Mouse (Mus musculus) liver, adult (tissue): Measurements from ENCODE around the gene Marcksl1.

Experiments
- GATA4 ChIP-seq: IDR thresholded peaks from 2 replicates; pipeline ENCODE4 v1.6.1; 2014; ENCODE audit warnings: mild to moderate bottlenecking, low read length; ENCODE audit not compliant: insufficient replicate concordance

Gene Marcksl1

DNA sequence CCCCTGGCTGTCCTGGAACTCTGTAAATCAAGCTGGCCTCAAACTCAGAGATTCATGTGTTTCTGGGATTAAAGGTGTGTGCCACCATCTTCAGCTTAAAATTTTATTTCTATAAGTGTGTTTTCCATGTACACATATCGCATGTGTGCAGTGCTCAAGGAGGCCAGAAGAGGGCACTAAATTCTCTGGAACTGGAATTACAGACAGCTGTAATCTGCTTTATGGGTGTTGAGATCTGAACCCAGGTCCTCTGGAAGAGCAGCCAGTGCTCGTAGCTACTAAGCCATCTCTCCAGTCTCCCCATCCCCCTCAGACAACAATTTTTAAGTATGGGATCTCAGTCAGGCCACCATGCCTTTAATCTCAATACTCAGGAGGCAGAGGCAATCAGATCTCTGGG, 35.9 kb downstream of the Marcksl1 start:
- TF ChIP-seq GATA4: no peak

DNA sequence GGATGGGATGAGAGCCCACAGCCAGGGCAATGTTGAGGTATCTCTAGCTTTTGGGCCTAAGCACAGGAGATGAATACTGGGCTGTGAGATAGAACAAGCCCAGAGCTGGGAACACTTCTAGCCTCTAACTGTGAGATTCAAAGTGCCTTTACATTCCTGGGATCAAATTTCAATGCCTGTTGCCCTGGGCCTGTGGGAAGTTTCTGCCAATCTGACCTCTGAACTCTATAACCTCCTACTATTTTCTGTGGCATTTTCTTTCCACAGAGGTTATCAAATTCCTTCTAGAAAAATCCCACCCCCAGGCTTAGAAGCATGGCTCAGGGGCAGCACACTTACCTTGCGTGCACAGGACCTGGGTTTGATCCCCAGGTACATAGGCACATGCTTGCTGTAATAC, 36.9 kb downstream of the Marcksl1 start:
- no peak for TF ChIP-seq GATA4

DNA sequence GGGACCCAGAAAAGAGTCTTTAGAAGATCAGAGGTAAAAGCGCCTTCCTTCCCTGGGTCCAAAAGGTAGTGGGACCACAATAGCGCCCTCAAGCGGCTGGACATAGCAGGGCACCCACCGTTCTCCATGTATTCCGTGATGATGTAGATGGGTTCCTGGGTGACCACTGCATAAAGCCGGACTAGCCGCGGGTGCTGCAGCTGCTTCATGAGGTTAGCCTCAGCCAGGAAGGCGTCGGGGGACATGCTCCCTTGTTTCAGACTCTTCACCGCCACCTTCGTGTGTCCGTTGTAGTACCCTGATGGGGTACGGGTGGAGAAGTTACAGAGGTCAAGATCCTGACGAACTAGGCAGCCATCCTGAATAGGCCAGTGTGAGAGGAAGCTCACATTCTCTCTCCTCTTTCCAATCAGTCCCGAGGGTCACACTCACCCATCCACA, 42.1 kb downstream of the Marcksl1 start:
- TF ChIP-seq GATA4: no peak

DNA sequence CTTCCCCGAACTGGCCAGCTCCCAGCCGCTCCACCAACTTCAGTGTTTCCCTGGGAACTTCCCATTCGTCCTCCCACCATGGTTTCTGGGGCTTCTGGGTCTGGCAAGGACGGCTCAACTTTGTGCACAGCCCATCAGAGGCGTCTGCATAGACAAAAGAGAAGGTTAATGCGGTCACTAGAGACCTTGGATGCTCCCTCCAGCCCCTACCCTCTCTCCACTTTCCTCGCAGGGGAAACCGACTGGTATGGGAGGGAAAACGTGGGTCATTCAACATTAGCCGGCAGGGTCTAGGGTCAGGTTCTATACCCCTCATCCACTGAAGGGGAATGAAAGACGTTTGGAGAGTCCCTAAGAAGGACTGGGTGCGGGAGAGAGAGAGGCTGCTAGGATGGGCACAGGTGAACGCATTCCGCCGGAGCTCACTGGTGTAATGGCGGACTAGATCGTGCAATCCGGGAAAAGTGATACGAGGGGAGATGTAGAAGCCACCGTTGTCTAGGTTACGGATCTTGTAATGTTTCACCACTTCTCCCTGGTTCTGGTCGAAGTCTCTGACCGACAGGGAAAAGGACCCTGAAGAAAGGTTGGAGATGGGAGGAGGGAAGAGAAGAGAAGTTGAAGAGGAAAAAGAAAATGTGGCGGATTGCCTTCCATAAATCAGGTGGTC, 42.6 kb downstream of the Marcksl1 start:
- no peak for TF ChIP-seq GATA4

DNA sequence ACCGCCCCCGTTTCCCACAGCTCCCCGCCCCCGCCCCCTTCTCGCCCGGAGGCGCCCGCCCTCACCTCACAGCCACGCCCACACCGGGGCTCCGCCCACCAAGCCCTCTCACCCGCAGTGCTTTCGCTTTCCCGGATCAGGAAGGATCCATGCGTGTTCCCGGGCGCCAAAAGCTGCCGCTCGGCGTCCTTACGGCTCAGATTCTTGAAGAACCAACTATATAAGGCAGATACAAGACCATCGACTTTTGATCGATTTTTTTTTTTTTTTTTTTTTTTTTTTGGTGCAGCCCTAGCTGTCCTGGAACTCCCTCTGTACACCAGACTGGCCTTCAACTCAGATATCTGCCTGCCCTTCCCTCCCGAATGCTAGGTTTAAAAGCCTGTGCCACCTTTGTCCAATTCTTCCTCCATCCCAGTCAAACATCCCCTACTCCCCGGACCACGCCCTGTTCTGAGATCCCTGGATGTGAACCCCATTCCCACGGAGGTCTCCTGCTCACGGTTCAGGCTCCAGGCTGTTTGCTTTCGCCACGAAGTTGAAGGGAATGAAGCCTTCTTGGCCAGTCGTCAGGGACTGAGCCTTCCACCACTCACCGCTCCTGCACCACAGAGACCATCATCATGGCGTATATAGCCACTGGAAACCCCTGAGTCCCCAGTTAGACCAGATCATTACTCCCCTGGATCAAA, 43.3 kb downstream of the Marcksl1 start:
- no peak for TF ChIP-seq GATA4

DNA sequence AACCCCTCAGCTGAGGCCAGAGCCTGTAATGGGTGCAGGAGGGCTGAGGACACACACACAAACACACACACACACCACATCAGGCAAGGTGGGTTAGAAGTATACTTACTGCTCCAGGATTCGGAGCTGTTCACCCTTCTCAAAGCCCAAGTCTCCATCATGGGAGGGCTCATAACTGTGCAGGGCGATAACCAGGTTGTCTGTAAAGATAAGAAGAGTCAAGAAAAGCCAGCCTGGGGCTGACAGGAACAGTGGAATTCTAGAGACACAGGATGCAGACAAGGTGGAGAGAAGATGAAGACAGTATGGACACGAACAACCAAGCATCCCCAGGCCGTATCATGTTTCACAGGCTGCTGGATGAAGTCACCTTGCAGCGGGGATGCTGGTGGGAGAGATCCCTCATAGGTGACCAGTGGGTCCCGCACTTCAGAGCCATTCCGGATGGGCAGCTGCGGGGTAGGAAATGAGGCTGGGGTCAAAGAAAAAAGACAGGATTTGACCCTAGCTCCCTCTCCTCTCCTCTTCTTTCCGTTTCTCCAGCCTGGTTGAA, 44.0 kb downstream of the Marcksl1 start:
- no peak for TF ChIP-seq GATA4

DNA sequence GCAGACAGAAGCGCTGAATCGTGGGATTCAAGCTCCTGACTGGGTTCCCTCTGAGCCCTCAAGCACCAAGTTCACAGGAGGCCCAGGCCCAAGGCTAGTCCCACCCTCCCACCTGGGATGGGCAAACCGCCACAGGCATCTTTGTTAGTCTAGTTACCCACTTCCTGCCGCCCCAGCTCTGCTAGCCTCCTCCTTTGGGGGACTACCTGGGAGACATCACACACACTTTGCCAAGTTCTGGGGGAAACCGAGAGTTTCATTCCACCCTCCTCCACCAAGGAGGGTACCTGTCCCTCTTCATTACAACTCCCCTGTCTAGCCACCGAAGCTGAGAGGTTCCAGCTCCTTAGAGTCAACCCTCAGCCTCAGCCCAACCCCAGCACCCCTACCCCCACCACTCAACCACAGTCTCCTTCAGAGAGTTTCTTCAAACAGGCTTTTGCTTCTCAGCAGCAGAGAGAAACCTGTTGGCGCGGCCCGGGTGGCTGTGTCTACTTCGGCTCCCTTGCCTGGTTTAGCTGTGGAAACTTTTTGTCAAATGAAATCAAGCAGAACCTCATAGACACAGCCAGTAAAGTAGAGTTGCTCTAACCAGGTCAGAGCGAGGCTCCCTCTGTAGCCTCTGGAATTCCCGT, 45.1 kb downstream of the Marcksl1 start:
- TF ChIP-seq GATA4: no peak

DNA sequence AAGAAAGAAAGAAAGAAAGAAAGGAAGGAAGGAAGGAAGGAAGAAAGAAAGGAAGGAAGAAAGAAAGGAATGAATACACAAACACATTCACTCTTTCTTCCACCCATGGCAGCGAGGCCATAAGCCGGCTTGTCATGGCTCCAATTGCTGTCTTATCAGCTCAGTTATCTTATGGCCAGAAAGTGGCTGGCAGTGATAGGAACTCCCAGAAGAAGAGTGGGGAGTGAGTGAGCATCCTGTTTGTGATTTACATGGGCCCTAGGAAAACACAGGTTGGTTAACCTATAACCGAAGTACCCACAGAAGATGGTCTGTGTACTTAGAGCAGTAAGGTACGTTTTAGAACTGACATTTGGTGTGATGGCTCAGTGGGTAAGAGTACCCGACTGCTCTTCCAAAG, 47.8 kb downstream of the Marcksl1 start:
- no peak for TF ChIP-seq GATA4

DNA sequence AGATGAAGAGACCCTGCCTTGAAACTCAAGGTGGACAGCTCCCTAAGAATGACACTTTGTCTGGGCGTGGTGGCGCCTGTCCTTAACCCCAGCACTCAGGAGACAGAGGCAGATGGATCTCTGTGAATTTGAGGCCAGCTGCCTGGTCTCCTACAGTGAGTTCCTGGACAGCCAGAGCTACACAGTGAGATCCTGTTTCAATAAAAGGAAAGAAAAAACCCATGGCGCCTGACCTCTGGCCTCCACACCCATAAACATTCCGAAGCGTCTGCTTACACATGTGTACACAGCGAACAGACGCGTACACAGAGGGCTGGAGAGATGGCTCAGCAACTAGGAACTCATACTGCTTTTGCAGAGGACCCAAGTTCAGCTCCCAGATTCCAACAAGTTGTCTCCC, 50.3 kb downstream of the Marcksl1 start:
- TF ChIP-seq GATA4: no peak

DNA sequence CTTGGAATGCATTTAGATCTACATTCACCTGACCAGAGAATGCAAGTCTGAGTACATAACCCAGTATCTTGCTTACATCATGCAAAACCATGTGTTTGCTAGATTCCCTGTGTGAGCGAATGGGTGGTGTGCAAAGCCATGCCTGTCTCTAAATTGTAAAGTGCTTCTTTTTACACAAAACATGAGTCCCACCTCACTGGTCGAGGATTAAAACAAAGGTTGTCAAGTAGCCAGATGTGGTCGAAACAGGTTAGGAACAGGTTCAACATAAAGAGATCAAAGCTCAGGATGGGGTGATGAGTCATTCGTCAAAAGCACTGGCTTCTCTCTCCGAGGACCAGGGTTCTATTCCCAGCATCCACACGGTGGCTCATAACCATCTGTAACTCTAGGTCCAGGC, 51.8 kb downstream of the Marcksl1 start:
- no peak for TF ChIP-seq GATA4
